Mouse (Mus musculus) ES-Bruce4 (cell line): ENCODE data around the gene Pax6.

Experiments used
- CTCF ChIP-seq: IDR thresholded peaks from one replicate; pipeline ENCODE4 v1.8.1; 2011; ENCODE audit warnings: low read depth, low read length
- EP300 ChIP-seq: IDR thresholded peaks from 2 replicates; pipeline ENCODE4 v1.6.1; 2011; ENCODE audit warnings: low read depth, low read length; ENCODE audit not compliant: insufficient read depth
- POLR2A ChIP-seq: IDR thresholded peaks from one replicate; pipeline ENCODE4 v1.8.1; 2011; ENCODE audit warnings: low read length; ENCODE audit not compliant: insufficient read depth

DNA sequence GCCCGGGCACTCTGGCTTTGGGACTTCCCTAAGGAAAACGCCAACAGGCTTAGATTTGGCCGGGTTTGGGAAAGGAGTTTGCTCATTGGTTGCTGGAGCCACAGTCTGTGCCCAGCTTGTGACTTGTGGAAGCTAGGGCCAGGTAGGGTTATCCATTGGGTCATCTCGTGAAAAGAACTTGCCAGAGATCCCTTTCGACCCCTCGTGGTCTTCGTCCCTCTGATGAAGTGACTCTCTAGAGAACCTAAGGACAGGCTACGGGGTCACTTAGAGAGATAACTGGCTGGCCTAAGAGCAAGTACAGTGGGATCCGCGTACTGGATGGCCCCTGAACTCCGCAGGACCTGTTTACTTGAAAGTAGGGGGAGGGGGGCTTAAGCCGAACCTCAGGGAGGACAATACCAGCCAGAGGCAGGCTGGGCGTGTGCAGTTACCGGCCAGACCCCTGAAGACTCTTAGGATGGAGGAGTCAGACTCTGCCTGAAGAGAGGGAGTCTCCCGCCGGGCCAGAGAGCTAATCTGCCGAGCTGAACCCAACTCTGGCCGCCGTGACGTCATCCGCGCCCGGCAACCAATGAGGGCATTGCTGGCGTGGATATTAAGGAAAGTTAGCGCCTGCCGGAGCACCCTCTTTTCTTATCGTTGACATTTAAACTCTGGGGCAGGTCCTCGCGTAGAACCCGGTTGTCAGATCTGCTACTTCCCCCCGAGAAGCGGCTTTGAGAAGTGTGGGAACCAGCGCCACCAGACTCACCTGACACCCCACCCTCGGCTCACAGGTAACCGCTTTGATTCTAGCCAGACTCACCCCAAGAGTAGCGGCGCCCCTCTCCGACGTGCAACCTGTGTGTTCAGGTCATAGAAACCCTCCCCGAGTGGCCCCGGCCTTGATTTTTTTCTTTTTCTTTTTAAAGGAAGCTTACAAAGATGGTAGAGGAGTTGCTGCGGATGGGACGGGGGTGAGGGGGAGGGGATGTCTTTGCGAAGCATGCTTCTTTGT, at the start of gene Pax6:
- no peak for TF ChIP-seq CTCF
- TF ChIP-seq EP300: no peak
- no peak for TF ChIP-seq POLR2A
